Mouse (Mus musculus): ENCODE results near the gene Pgrmc1. TPM values are rescaled to one million over a fixed set of nuclear protein-coding genes. Genes with fewer than 3 reads are reported as not detected.
"Not testable (repeated sequence)": the region's sequence is repeated elsewhere in the genome, so short reads cannot be mapped to it uniquely, and the experiment has no call there.

The Pgrmc1 gene
- total RNA-seq (2015; ENCODE audit: low replicate concordance) (21.3 and 26.8 TPM in 2 replicates), total RNA-seq (2017; ENCODE audit: low replicate concordance) (15.7 and 20.7 TPM in 2 replicates)

- ATAC-seq (replicated peaks; ENCODE audit: low FRiP score, poor library complexity, severe bottlenecking), result peak; percentile 90
These were observed at the start of gene Pgrmc1 for GRCm38 (mm10) chrX:36597707-36598389. Gene Pgrmc1 (plus strand): TSS chrX:36598206.

GRCm38 (mm10) chrX:36548798-36549197 lies 49.2 kb upstream of the Pgrmc1 start:
- ATAC-seq (replicated peaks; ENCODE audit: low FRiP score, poor library complexity, severe bottlenecking), result no peak

DNA sequence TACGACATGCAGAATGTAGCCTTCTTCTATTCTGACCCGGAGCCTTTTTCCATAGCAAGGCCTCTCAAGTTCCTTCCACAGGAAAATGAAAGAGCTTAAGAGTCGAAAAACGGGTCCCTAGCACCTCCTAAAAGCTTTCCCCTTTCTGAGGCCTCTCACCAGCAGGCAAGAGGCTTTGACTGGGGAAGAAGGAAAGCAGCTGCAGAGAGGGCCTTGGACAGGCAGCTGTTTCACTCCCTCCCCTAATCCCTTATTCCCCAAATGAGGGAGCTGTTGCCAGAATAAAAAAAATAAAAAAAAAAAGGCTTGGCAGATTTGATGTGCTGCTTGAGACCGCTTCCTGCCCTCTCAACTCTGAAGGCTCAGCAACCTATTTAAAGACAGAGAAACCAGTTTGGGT lies 47.1 kb upstream of the Pgrmc1 start:
- ATAC-seq (replicated peaks; ENCODE audit: low FRiP score, poor library complexity, severe bottlenecking), result no peak

- ATAC-seq (replicated peaks; ENCODE audit: low FRiP score, poor library complexity, severe bottlenecking), result no peak
These were observed 46.7 kb upstream of the Pgrmc1 start for GRCm38 (mm10) chrX:36551351-36551750.

DNA sequence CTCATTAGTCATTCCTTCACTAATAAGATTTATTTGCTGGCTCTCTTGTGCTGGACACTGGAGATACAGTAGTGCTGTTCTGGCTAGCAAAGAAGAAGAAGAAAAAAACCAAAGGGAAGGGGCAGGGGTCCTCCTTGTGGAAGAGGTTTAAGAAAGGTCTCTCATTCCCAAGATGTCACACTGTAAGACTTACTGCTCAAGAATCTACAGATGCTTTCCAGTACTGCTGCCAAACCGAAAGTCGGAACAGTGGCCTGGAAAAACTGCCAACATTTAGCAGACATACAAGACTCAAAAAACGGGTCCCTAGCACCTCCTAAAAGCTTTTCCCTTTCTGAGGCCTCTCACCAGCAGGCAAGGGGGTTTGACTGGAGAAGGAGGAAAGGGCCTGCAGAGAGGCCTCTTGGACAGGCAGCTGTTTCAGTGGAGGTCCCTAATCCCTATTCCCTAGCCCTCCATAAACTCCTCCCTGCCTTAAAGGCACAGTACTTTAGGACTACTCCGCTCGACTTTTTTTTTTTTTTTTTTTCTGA lies 45.9 kb upstream of the Pgrmc1 start:
- no peak for ATAC-seq (replicated peaks; ENCODE audit: low FRiP score, poor library complexity, severe bottlenecking)

- no peak for ATAC-seq (replicated peaks; ENCODE audit: low FRiP score, poor library complexity, severe bottlenecking)
These were observed 45.3 kb upstream of the Pgrmc1 start for GRCm38 (mm10) chrX:36552715-36553114.

DNA sequence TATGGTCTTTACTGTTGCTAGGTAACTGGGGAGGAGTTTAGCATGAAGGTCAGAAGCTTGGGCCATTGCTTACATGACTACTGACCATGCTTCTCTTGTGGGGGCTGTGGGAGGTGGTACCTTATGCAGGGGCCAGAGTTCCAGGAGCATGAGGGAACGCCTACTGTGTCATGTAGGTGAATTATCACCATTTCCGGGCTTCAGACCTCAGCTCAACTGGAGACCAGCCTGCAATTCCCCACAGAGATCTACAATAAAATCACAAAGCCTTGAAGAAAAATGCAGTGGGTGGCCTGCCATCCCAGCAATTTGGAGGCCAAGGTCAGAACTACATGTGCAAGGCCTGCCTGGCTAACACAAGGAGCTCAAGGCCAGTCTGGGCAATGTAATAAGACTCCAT lies 42.8 kb upstream of the Pgrmc1 start:
- not testable (repeated sequence) for ATAC-seq (replicated peaks; ENCODE audit: low FRiP score, poor library complexity, severe bottlenecking)

DNA sequence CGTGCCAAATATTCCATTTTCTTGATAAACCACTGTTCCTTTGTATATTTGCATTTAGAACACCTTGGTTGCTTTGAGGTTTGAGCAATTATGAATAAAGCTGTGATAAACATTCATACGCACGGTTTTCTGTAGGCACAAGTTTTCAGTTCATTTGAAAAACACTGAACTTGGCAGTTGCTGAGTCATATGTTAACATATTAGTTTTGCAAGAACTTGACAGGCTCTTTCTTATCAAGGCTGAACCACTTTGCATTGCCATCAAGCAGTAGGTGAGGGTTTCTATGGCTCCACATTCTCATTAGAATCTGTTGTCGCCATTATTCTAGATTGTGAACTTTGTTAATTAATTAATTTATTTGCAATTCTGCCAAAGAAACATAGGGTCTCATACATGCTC lies 37.8 kb upstream of the Pgrmc1 start:
- ATAC-seq (replicated peaks; ENCODE audit: low FRiP score, poor library complexity, severe bottlenecking), result no peak

GRCm38 (mm10) chrX:36561650-36562049 lies 36.4 kb upstream of the Pgrmc1 start:
- ATAC-seq (replicated peaks; ENCODE audit: low FRiP score, poor library complexity, severe bottlenecking), result no peak

DNA sequence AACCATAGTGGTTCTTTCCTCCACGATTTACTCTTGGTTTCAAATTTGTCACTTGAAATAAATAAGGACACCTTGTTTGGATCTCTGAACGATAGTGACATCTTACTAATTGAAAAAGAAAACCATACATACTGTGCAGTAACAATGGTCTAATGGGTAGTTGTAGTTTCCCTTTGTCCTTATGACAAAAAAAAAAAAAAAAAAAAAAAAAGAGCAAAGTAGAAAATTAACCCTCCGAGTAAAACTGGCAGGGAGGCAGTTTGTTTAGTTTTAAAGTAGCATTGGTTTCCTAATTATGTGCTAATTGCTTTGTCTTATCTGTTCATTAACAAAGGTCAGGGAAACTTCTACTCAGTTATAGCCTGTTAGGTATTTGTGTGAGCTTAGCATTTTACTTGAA lies 35.9 kb upstream of the Pgrmc1 start:
- no peak for ATAC-seq (replicated peaks; ENCODE audit: low FRiP score, poor library complexity, severe bottlenecking)

DNA sequence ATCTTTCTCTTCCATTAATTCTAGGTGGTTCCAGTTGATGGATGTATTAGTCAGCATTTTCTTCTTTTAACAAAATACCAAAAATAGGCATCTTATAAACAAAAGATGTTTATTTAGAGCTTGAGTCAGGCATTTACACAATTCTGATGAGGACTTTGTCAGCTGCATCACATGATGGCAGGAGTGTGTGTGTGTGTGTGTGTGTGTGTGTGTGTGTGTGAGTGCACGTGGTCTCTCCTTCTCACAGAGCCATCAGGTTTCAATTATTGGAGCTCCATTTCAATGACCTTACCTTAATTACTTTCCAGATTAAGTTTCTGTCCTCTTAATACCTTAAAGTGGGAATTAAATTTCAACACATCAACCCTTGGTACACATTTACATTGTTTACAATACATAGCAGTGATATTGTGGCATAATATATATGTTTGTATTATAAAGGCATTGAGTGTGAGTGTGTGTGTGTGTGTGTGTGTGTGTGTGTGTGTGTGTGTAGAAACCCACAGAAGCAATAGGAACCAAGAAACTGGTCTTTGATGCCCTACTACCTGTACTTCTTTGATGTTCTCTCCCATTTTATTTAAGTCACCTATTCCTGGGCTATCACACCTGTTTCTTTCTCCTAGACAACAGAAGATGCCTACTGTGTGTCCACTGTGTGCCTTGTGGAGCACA lies 11.2 kb upstream of the Pgrmc1 start:
- no peak for ATAC-seq (replicated peaks; ENCODE audit: low FRiP score, poor library complexity, severe bottlenecking)

GRCm38 (mm10) chrX:36587304-36588209 lies 10.4 kb upstream of the Pgrmc1 start:
- ATAC-seq (replicated peaks; ENCODE audit: low FRiP score, poor library complexity, severe bottlenecking), result no peak

GRCm38 (mm10) chrX:36590266-36590665 lies 7.7 kb upstream of the Pgrmc1 start:
- no peak for ATAC-seq (replicated peaks; ENCODE audit: low FRiP score, poor library complexity, severe bottlenecking)

DNA sequence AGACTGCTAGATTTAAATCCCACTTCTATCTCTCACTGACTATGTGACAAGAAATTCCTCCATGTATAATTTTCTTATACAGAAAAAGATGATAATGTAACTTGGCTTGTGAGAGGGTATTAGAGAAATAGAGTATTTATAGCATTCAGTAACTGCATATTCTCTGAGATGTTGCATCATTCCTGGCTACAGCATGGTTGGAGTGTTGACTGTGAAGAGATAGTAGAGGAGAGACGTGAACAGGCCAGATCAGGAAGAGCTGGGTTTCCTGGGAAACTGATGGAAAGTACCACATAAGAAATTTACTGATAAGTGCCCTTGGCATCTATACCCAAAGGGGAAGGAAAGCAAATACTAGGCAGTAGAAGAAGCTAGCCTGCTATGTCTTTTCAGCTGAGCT lies 6.9 kb upstream of the Pgrmc1 start:
- ATAC-seq (replicated peaks; ENCODE audit: low FRiP score, poor library complexity, severe bottlenecking), result no peak

DNA sequence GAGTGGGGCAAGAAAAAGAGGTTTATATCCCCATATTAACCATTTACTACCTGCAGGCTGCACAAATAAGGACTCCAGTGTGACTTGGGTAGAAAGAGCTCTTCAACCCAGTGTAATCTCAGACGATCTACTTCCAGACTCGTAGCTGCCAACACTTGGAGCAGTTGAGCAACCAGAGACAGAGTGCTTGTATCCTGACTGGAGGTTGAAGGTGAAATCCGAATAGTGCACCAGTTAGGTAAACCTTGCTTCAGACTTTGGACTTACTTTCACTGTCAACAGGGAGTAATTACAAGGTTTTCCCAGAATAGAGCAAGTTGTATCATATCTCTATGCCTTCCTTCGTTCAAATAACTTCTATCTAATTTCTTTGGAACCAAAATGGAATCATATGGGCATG lies 6.5 kb upstream of the Pgrmc1 start:
- ATAC-seq (replicated peaks; ENCODE audit: low FRiP score, poor library complexity, severe bottlenecking), result no peak

DNA sequence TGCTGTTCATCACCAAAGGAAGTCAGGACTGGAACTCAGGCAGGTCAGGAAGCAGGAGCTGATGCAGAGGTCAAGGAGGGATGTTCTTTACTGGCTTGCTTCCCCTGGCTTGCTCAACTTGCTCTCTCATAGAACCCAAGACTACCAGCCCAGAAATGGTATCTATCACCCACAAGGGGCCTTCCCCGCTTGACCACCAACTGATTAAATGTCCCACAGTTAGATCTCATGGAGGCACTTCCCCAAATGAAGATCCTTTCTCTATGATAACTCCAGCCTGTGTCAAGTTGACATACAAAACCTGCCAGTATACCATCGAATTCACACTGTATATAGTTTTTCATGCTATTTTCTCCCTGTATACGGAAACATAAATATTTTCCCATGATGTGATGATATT lies 2.8 kb upstream of the Pgrmc1 start:
- ATAC-seq (replicated peaks; ENCODE audit: low FRiP score, poor library complexity, severe bottlenecking), result no peak

DNA sequence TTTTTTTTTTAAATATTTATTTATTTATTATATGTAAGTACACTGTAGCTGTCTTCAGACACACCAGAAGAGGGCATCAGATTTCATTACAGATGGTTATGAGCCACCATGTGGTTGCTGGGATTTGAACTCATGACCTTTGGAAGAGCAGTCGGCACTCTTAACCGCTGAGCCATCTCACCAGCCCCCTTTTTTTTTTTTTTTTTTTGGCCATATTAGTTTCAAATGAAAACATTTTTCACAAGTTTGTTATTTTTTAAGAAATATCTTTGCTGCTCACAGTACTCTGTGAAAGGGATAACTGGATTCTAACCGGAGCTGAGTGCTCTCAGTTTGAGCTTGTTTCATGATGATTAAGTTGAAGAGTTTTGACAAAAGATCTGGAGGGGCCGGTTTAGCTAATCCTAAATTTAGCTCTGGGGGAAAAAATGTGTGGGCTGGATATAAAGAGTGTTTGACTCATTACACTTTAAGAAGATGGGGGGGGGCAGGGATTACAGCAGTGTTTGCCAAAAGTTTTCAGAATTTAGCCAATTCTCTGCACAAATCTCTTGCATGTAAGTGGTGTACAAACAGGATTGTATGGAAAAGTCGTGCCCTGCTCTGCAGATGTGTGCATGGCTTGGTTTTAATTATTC lies 1.4 kb upstream of the Pgrmc1 start:
- not testable (repeated sequence) for ATAC-seq (replicated peaks; ENCODE audit: low FRiP score, poor library complexity, severe bottlenecking)

- peak; percentile 73 for ATAC-seq (replicated peaks; ENCODE audit: low FRiP score, poor library complexity, severe bottlenecking)
These were observed 394 bp downstream of the Pgrmc1 start for GRCm38 (mm10) chrX:36598390-36598810.

- ATAC-seq (replicated peaks; ENCODE audit: low FRiP score, poor library complexity, severe bottlenecking), result no peak
These were observed 897 bp downstream of the Pgrmc1 start for GRCm38 (mm10) chrX:36598861-36599344.

GRCm38 (mm10) chrX:36599656-36600055 lies 1.6 kb downstream of the Pgrmc1 start:
- no peak for ATAC-seq (replicated peaks; ENCODE audit: low FRiP score, poor library complexity, severe bottlenecking)
